Mouse (Mus musculus) heart, embryonic 11.5 days (tissue): ENCODE measurements around the gene Selenon. TPM values are rescaled to one million over a fixed set of nuclear protein-coding genes. Genes with fewer than 3 reads are reported as not detected.
"Not testable (repeated sequence)": the region's sequence is repeated elsewhere in the genome, so short reads cannot be mapped to it uniquely, and the experiment has no call there.

Experiments
- ATAC-seq: fragments of 200-750 bp; cut with Nextera tagmentation; replicated peaks from 2 replicates; pipeline ENCODE4 v1.8.0; 2017; ENCODE audit warnings: moderate library complexity; ENCODE audit not compliant: insufficient number of reproducible peaks, low FRiP score, low TSS enrichment
- H3K27ac ChIP-seq: fragments of 300-500 bp; sonication (generic); 2 replicates; pipeline ENCODE4 v1.5.1; 2014; ENCODE audit warnings: mild to moderate bottlenecking, low read depth, low read length
- H3K27me3 ChIP-seq: fragments of 300-500 bp; sonication (generic); 2 replicates; pipeline ENCODE4 v1.6.1; 2014; ENCODE audit warnings: mild to moderate bottlenecking, low read length, mixed read lengths; ENCODE audit not compliant: control insufficient read depth, insufficient read depth
- H3K36me3 ChIP-seq: fragments of 300-500 bp; sonication (generic); 2 replicates; pipeline ENCODE4 v1.6.1; 2014; ENCODE audit warnings: mild to moderate bottlenecking, low read length, moderate library complexity, mixed read lengths; ENCODE audit not compliant: control insufficient read depth, insufficient read depth
- H3K4me1 ChIP-seq: fragments of 300-500 bp; sonication (generic); 2 replicates; pipeline ENCODE4 v1.6.1; 2014; ENCODE audit warnings: low read length; ENCODE audit not compliant: control insufficient read depth, insufficient read depth
- H3K4me2 ChIP-seq: fragments of 300-500 bp; sonication (generic); 2 replicates; pipeline ENCODE4 v1.6.1; 2014; ENCODE audit warnings: mild to moderate bottlenecking, moderate library complexity
- H3K4me3 ChIP-seq: fragments of 300-500 bp; sonication (generic); 2 replicates; pipeline ENCODE4 v1.5.1; 2014; ENCODE audit warnings: low read depth, low read length
- H3K9ac ChIP-seq: fragments of 300-500 bp; sonication (generic); 2 replicates; pipeline ENCODE4 v1.6.1; 2014; ENCODE audit warnings: mild to moderate bottlenecking, low read depth, low read length, moderate library complexity
- H3K9me3 ChIP-seq: fragments of 300-500 bp; sonication (generic); replicated peaks from 2 replicates; pipeline ENCODE4 v1.6.1; 2016; ENCODE audit warnings: low read length; ENCODE audit not compliant: control insufficient read depth
- WGBS: fragments of 180-500 bp; shearing (Covaris S2); extraction: QIAGEN DNeasy Blood & Tissue Kit; methylation state at CpG from one replicate; pipeline ENCODE4 v1.1.7; 2014; ENCODE audit not compliant: insufficient replicate concordance; 5-methylcytosine and 5-hydroxymethylcytosine counted together
- microRNA-seq: library from miRNA; unstranded; fragments of <30 nt; microRNA quantifications from one replicate; pipeline ENCODE4, GENCODE M21; 2016; ENCODE audit warnings: borderline number of aligned reads
- polyA plus RNA-seq: library from polyadenylated mRNA; unstranded; fragments of >200 nt; fragmentation: Nextera tagmentation; extraction: Ambion mirVana; gene quantifications from 2 replicates; pipeline ENCODE4 v1.2.1, GENCODE M21; 2014

Selenon gene
- polyA plus RNA-seq, 1 experiment from 2014 or later = 22.4 TPM

- 0 out of 2 replicates have a peak, but pooled peaks have one; percentile 39 for ATAC-seq
- Histone ChIP-seq H3K36me3 (no peaks in the 10 kb centered on the region), H3K4me3 (no peak overlapping the region), H3K27ac (peak overlapping the region; percentile 66), H3K9me3 (no peaks in the 10 kb centered on the region), H3K4me2 (no peak overlapping the region), H3K4me1 (peaks cover 41% of the 10 kb centered on the region), H3K9ac (0 out of 2 replicates have a peak overlapping the region, but pooled peaks have one; percentile 39), H3K27me3 (no peaks in the 10 kb centered on the region)
- 50% methylated on average over 16 of the region's 16 CpGs for WGBS
These were observed 57.0 kb downstream of the Selenon start for GRCm38 (mm10) chr4:134494780-134495545.

DNA sequence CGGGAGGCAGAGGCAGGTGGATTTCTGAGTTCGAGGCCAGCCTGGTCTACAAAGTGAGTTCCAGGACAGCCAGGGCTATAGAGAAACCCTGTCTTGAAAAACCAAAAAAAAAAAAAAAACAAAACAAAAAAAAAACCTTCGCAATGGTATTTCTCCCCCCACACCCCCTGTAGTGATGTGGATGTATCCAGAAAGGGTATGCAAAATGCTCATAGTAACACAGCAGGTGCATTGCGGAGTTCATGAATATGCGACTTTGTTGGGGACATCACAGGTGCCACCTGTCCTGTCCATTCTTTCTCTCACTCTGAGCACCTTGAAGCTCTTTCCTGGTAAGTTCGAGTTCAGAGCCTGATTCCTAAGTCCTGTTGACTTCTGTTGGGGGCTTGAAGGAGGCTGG, 57.8 kb downstream of the Selenon start:
- H3K9me3 ChIP-seq = not testable (repeated sequence)
- 88% methylated on average over 6 of the region's 6 CpGs for WGBS

GRCm38 (mm10) chr4:134491716-134492115, 60.2 kb downstream of the Selenon start:
- H3K27me3 ChIP-seq = no peaks in the 10 kb centered on the region

More for the DNA sequence above, 57.8 kb downstream of the Selenon start:
- not testable (repeated sequence) for H3K4me3 ChIP-seq, H3K27ac ChIP-seq, ATAC-seq, H3K36me3 ChIP-seq, H3K27me3 ChIP-seq, H3K4me2 ChIP-seq, H3K9ac ChIP-seq
- H3K4me1 ChIP-seq = peaks cover 41% of the 10 kb centered on the region

GRCm38 (mm10) chr4:134489986-134490665, 61.8 kb downstream of the Selenon start:
- WGBS = 78% methylated on average over 11 of the region's 11 CpGs
- H3K27me3 ChIP-seq = no peaks in the 10 kb centered on the region
- H3K4me1 ChIP-seq = peaks cover 8% of the 10 kb centered on the region
- no peak overlapping the region for H3K4me2 ChIP-seq
- H3K4me3 ChIP-seq = no peak overlapping the region
- H3K9me3 ChIP-seq = no peaks in the 10 kb centered on the region
- H3K27ac ChIP-seq = no peak overlapping the region
- no peaks in the 10 kb centered on the region for H3K36me3 ChIP-seq
- ATAC-seq = no peak
- H3K9ac ChIP-seq = no peak overlapping the region

More at GRCm38 (mm10) chr4:134491716-134492115, 60.2 kb downstream of the Selenon start:
- 60% methylated on average over 6 of the region's 6 CpGs for WGBS
- Histone ChIP-seq H3K4me2 (no peak overlapping the region), H3K9me3 (no peaks in the 10 kb centered on the region), H3K9ac (no peak overlapping the region), H3K36me3 (no peaks in the 10 kb centered on the region), H3K4me3 (no peak overlapping the region), H3K27ac (peak overlapping the region; percentile 12; the same call in 1 of the 2 replicates), H3K4me1 (peaks cover 24% of the 10 kb centered on the region)
- no peak for ATAC-seq

GRCm38 (mm10) chr4:134488211-134488610, 63.8 kb downstream of the Selenon start:
- no peak overlapping the region for H3K27ac ChIP-seq
- no peak overlapping the region for H3K4me2 ChIP-seq
- H3K4me1 ChIP-seq = no peaks in the 10 kb centered on the region
- WGBS = 87% methylated on average over 5 of the region's 5 CpGs
- H3K4me3 ChIP-seq = no peak overlapping the region
- no peak overlapping the region for H3K9ac ChIP-seq
- no peaks in the 10 kb centered on the region for H3K36me3 ChIP-seq
- H3K9me3 ChIP-seq = no peaks in the 10 kb centered on the region
- H3K27me3 ChIP-seq = no peaks in the 10 kb centered on the region
- no peak for ATAC-seq

Small RNAs within 50 kb of the gene (microRNA-seq; reads per million reads assigned to microRNA genes)
- gene Mir6403 = not detected

Other genes with a start within 250 kb of the Selenon start
- gene Trim63, start 237.0 kb downstream of the Selenon start, polyA plus RNA-seq = 21.6 and 22.1 TPM in 2 replicates
- gene Slc30a2, start 209.0 kb downstream of the Selenon start, polyA plus RNA-seq = 0.26 TPM in 1 of 2 replicates, not detected in the other
- gene Extl1, start 168.3 kb downstream of the Selenon start, polyA plus RNA-seq = 2.0 and 2.7 TPM in 2 replicates
- gene Pafah2, start 155.8 kb downstream of the Selenon start, polyA plus RNA-seq = 11.7 and 11.8 TPM in 2 replicates
- gene Stmn1, start 83.8 kb downstream of the Selenon start, polyA plus RNA-seq = 962 and 991 TPM in 2 replicates
- gene Paqr7, start 55.5 kb downstream of the Selenon start, polyA plus RNA-seq = 4.2 and 4.8 TPM in 2 replicates
- 5.6 and 6.6 TPM in 2 replicates for gene Aunip, start 41.2 kb downstream of the Selenon start, polyA plus RNA-seq
- 167 and 177 TPM in 2 replicates for gene Mtfr1l, start 16.8 kb downstream of the Selenon start, polyA plus RNA-seq
- gene Man1c1, start 152.1 kb upstream of the Selenon start, polyA plus RNA-seq = 8.6 and 9.3 TPM in 2 replicates
- gene Ldlrap1, start 215.9 kb upstream of the Selenon start, polyA plus RNA-seq = 11.4 and 13.5 TPM in 2 replicates